Mouse (Mus musculus) kidney, adult 8-10 months (tissue): ENCODE data around the gene Pou5f1.

ENCODE experiments used
- DNase-seq, 2 experiments: peaks; one replicate each; pipeline ENCODE4 v3.0.0; 2022

Gene Pou5f1

GRCm38 (mm10) chr17:35551881-35552414 lies 46.1 kb downstream of the Pou5f1 start, which contains the start of gene Cdsn:
TSS of gene Cdsn (plus strand) at chr17:35552128.
- no peak for DNase-seq

GRCm38 (mm10) chr17:35554321-35554720 lies 48.5 kb downstream of the Pou5f1 start:
- DNase-seq: no peak

- DNase-seq: no peak
Measured at GRCm38 (mm10) chr17:35554761-35555397, 49.1 kb downstream of the Pou5f1 start.

GRCm38 (mm10) chr17:35556186-35556765 lies 50.5 kb downstream of the Pou5f1 start:
- peak; percentile 37 to 62 for DNase-seq

GRCm38 (mm10) chr17:35556812-35557211 lies 51.0 kb downstream of the Pou5f1 start:
- peak; percentile 86 to 87 for DNase-seq

GRCm38 (mm10) chr17:35557351-35557750 lies 51.5 kb downstream of the Pou5f1 start:
- DNase-seq: no peak

- no peak for DNase-seq
Measured at GRCm38 (mm10) chr17:35558216-35558615, 52.4 kb downstream of the Pou5f1 start.
